Mouse (Mus musculus): ENCODE measurements around the gene Usp18.

Gene Usp18

GRCm38 (mm10) chr6:121245127-121246036 is at the start of gene Usp18:
Gene Usp18, plus strand, starts transcription at chr6:121245906.
- peak; percentile 88 to 92 for DNase-seq

GRCm38 (mm10) chr6:121197807-121198365 is 47.8 kb upstream of the Usp18 start:
- DNase-seq: no peak

GRCm38 (mm10) chr6:121200458-121200857 is 45.2 kb upstream of the Usp18 start:
- DNase-seq: no peak

DNA sequence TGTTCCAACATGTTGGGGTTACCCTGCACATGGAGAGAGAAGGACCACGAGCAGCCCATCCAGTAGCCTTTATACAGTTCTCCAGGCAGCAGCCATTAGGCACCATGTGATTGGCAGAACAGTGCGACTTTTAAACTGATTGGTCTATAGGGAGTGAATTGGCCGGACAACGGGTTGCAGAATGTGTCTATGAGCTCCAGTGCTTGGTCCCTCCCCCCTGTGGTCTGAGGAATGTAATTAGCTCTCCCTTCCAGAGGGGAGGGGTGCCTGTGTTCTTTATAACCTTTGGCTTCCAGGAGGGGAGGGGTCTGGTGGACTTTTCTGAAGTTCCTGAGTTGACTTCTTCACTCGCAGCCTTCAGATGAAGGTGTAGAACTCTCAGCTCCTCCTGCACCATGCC is 43.7 kb upstream of the Usp18 start:
- no peak for DNase-seq

DNA sequence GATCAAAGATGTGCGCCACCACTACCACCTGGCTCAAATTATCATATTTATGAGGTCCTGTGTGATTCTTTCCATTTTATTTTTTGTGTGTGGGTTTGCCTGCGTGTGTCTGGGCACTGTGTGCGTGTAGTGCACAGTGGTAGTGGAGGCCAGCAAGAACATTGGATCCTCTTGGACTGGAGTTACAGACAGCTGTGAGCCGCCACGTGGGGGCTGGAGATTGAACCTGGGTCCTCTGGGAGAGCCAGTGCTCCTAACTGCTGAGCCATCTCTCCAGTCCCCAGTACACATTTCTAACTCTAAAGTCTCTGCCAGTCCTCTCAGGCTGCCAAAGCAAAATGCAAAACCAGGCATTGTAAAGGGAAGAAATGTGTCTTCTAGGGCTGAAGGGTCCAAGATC is 39.2 kb upstream of the Usp18 start:
- DNase-seq: no peak

GRCm38 (mm10) chr6:121209584-121209983 is 36.1 kb upstream of the Usp18 start:
- DNase-seq: no peak

DNA sequence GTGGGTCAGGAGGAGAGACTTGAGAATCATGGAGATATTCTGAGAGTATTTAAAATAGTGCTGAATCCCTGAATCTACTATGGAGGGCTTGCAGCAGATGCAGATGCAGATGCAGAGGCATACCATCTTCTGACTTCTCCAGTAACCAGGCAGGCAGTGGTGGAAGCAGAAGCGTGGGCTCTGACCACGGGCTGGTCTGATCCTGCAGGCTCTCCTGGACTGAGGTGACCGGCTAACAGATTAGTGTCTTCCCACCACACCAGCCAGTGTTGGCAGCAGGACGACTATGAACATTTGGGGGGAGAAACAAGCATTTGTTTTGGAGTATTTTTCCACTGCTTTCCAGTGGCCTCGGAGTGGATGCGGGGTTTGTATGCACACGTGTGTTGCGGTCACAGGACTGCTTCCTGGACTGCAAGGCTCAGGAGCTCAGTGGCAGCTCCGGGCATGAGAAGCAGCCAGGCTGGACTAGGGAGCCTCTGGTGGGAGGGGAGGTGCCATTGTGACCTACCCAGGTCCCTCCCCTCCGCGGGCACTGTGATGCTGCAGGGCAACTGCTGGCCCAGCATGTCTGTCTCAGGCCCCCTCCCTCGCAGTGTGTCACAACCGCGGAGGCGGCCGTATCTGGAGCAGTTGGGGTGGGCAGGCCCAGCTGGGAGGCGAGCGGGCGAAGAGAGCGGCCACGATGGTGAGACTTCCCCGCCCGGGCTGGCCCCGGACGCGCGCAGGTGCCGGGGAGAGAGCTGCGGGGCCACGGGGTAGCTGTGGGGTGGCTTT is 35.4 kb upstream of the Usp18 start, which contains the start of gene Tuba8:
Gene Tuba8, plus strand, starts transcription at position 548 of the 777 bp plus-strand sequence.
- DNase-seq: peak; percentile 69 to 73

- peak in 1 of 2 experiments; percentile 26 for DNase-seq
Measured at GRCm38 (mm10) chr6:121210926-121211289, 34.8 kb upstream of the Usp18 start.

- peak; percentile 81 to 83 for DNase-seq
Measured at GRCm38 (mm10) chr6:121211743-121212142, 34.0 kb upstream of the Usp18 start.

GRCm38 (mm10) chr6:121212988-121213387 is 32.7 kb upstream of the Usp18 start:
- no peak for DNase-seq

GRCm38 (mm10) chr6:121214221-121214620 is 31.5 kb upstream of the Usp18 start:
- DNase-seq: peak; percentile 55 to 63

DNA sequence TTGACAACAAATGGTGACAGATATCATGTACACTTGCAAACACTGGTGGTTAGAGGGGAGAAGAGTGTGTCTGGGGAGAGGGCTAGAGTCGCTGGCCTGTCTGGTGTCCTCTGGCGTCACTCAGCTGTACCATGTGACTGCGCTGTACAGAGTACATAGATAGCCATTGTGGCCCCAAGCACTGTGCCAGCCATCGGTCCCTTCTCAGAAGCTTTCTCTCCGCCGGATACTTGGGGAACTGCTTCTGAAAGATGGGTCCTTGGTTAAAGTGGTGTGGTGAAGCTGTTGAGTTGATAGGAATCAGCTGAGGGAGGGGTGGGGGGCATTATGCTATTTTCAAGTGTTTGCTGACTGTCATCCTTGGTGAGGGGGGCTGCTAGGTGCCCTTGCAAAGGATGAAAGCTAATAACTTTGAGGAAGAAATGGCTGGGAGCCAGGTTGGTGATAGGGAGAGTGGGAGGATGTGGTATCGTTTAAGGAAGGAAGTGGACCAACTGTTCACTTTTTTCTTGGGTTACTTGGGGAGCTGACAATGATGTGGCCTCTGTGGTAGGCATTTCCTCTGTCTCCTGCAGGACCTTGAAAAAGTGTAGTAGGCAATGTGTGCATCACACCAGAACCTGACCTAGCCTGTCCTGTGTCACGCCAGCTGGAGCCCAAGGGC is 30.9 kb upstream of the Usp18 start:
- no peak for DNase-seq

DNA sequence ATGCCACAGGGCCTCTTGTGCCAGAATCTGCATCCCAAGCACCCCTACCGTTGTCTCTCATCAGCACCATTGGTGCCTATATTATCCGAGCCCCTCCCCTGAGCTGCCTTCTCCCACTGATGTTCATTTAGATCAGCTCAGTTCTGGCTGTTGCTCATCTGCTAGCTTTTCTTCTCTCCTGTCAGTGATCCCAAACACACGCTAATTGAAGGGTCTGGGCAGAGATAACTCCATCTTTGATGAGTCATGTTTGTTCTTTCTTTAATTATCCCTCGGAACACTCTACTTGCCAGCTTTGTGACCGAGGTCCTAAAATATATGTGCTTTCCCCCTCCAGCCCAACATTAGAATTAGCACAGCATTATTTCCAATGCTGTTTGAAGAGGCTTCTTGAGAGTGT is 30.4 kb upstream of the Usp18 start:
- DNase-seq: no peak

DNA sequence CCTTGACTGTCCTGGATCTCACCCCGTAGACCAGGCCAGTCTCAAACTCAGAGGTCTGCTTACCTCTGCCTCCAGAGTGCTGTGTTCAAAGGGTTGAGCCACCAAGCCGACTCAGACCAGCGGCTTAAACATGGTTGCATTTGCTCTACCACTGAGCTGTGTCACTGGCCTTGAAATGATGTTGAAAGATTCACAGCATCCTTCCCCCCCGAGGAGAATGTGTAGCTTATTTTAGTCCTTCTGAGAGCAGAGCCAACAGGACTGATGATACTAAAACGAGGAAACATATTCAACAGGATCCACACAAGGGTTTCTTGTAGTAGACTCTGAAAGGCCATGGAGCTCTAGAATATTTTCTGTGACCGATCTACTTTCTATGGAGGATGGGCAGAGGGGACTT is 29.8 kb upstream of the Usp18 start:
- no peak for DNase-seq

DNA sequence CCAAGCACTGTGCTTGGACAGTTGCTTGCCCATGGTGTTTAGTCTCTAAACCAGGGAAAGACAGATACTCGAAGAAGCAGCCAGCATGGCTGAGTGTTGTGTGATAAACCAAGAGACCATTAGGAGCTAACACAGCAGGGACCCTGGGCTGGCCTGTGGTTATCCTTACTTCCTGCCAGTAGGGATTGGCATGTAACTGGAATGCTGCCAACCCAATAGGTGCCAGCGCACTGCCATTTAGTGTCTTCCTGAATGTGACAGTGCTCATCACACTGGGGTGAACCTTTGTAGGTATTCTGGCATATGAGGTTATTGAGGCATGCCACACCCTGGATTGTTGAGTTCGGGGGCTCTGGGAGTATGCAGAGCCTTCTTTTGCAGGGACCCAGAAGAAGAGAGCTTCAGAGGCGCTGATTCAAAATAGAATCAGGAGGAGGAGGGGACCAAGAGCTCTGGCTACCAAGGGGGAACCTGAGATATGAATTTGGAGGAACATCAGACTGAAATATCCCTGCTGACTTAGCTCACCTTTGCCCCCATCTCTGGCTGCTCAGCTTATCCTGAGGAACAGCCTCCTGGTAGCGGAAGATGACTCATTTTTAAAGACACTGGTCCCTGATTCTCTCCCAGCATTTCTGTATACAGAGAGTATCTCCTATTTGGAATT is 29.0 kb upstream of the Usp18 start:
- DNase-seq: peak; percentile 50 to 58

- DNase-seq: no peak
Measured at GRCm38 (mm10) chr6:121218002-121218401, 27.7 kb upstream of the Usp18 start.

GRCm38 (mm10) chr6:121219406-121219805 is 26.3 kb upstream of the Usp18 start:
- no peak for DNase-seq

- no peak for DNase-seq
Measured at GRCm38 (mm10) chr6:121220181-121220580, 25.5 kb upstream of the Usp18 start.

- no peak for DNase-seq
Measured at GRCm38 (mm10) chr6:121221876-121222597, 23.7 kb upstream of the Usp18 start.

GRCm38 (mm10) chr6:121223001-121223400 is 22.7 kb upstream of the Usp18 start:
- no peak for DNase-seq

DNA sequence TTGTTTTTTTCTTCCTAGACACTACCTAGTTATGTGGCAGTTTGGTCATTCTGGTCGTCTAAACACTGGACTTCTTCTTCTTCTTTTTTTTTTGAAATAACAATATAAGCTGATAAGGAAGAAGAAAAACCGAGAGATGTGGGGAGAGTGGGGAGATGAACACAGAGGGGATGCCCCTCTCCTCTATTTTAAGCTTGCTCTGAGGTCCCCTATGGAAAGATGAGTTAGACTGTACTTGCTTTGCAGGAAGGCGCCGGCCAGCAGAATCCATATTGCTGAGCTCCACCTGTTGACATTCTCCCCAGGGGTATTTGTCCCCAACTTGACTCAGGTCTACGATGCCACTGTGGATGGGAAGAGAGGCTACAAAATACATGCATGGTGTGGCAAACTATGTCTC is 21.6 kb upstream of the Usp18 start:
- DNase-seq: no peak

DNA sequence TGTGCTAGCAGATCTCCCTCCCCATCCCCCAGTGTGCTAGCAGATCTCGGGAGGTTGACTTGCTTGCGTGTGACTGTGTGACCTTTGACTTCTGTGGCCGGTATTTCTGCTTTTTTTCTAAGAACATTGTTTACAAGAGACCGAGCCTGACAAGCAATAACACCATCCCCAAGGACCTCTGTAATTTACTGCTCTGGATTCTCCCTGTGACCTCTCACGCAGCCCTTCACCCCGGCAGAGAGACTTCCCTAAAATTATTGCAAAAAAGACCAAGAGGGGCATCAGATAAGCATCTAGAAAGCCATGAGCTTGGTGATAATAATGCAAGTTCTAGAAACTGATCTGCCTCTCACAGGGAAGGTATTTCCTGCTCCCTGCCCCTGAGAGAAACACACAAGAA is 20.7 kb upstream of the Usp18 start:
- DNase-seq: no peak

Measured in cerebellum, postnatal 10 days (tissue).